Mouse (Mus musculus): ENCODE measurements at regions not wholly inside any gene's neighbourhood (a gene's known extent, or its start where the extent isn't known, plus 50 kb on each side); places are given as distances from the start of the nearest gene placed in this dataset.
"Not testable (repeated sequence)": the region's sequence is repeated elsewhere in the genome, so short reads cannot be mapped to it uniquely, and the experiment has no call there.

GRCm38 (mm10) chr13:97407773-97408172 lies 166.9 kb downstream of the Enc1 start:
- DNase-seq (ENCODE audit: extremely low read depth, low read depth, low spot score): no peak

GRCm38 (mm10) chr13:97406678-97407077 lies 165.8 kb downstream of the Enc1 start:
- no peak for DNase-seq (ENCODE audit: extremely low read depth, low read depth, low spot score)

- DNase-seq (ENCODE audit: extremely low read depth, low read depth, low spot score): no peak
These were observed 161.4 kb downstream of the Enc1 start for GRCm38 (mm10) chr13:97402164-97402761.

GRCm38 (mm10) chr13:97401620-97402019 lies 160.7 kb downstream of the Enc1 start:
- DNase-seq (ENCODE audit: extremely low read depth, low read depth, low spot score): no peak

GRCm38 (mm10) chr13:97398041-97398440 lies 157.1 kb downstream of the Enc1 start:
- no peak for DNase-seq (ENCODE audit: extremely low read depth, low read depth, low spot score)

GRCm38 (mm10) chr13:97396899-97397640 lies 156.2 kb downstream of the Enc1 start:
- no peak for DNase-seq (ENCODE audit: extremely low read depth, low read depth, low spot score)

GRCm38 (mm10) chr13:97396286-97396685 lies 155.4 kb downstream of the Enc1 start:
- DNase-seq (ENCODE audit: extremely low read depth, low read depth, low spot score): not testable (repeated sequence)

- no peak for DNase-seq (ENCODE audit: extremely low read depth, low read depth, low spot score)
These were observed 154.0 kb downstream of the Enc1 start for GRCm38 (mm10) chr13:97394756-97395454.

- DNase-seq (ENCODE audit: extremely low read depth, low read depth, low spot score): no peak
These were observed 153.2 kb downstream of the Enc1 start for GRCm38 (mm10) chr13:97394071-97394470.

GRCm38 (mm10) chr13:97393456-97393855 lies 152.6 kb downstream of the Enc1 start:
- DNase-seq (ENCODE audit: extremely low read depth, low read depth, low spot score): no peak

- no peak for DNase-seq (ENCODE audit: extremely low read depth, low read depth, low spot score)
These were observed 149.6 kb downstream of the Enc1 start for GRCm38 (mm10) chr13:97390449-97390930.

- no peak for DNase-seq (ENCODE audit: extremely low read depth, low read depth, low spot score)
These were observed 148.1 kb downstream of the Enc1 start for GRCm38 (mm10) chr13:97388851-97389479.

- no peak for DNase-seq (ENCODE audit: extremely low read depth, low read depth, low spot score)
These were observed 145.6 kb downstream of the Enc1 start for GRCm38 (mm10) chr13:97386511-97386910.

GRCm38 (mm10) chr13:97385531-97385930 lies 144.6 kb downstream of the Enc1 start:
- no peak for DNase-seq (ENCODE audit: extremely low read depth, low read depth, low spot score)

- no peak for DNase-seq (ENCODE audit: extremely low read depth, low read depth, low spot score)
These were observed 143.3 kb downstream of the Enc1 start for GRCm38 (mm10) chr13:97384091-97384777.

GRCm38 (mm10) chr13:97383351-97383750 lies 142.4 kb downstream of the Enc1 start:
- no peak for DNase-seq (ENCODE audit: extremely low read depth, low read depth, low spot score)

- no peak for DNase-seq (ENCODE audit: extremely low read depth, low read depth, low spot score)
These were observed 139.5 kb downstream of the Enc1 start for GRCm38 (mm10) chr13:97380366-97380765.

GRCm38 (mm10) chr13:97376232-97376523 lies 135.3 kb downstream of the Enc1 start:
- no peak for DNase-seq (ENCODE audit: extremely low read depth, low read depth, low spot score)

GRCm38 (mm10) chr13:97375501-97376231 lies 134.8 kb downstream of the Enc1 start:
- DNase-seq (ENCODE audit: extremely low read depth, low read depth, low spot score): no peak

GRCm38 (mm10) chr13:97372348-97372747 lies 131.4 kb downstream of the Enc1 start:
- no peak for DNase-seq (ENCODE audit: extremely low read depth, low read depth, low spot score)

All from fat pad, adult 2 months (tissue).